Mouse (Mus musculus) hindbrain, embryonic 13.5 days (tissue): ENCODE measurements around the gene Cbarp. TPM values are rescaled to one million over a fixed set of nuclear protein-coding genes. Genes with fewer than 3 reads are reported as not detected.

ENCODE experiments used
- ATAC-seq: fragments of 200-750 bp; cut with Nextera tagmentation; 2 replicates; pipeline ENCODE4 v1.8.0; 2017; ENCODE audit warnings: moderate TSS enrichment; ENCODE audit not compliant: low FRiP score
- H3K27ac ChIP-seq: fragments of 300-500 bp; sonication (generic); 2 replicates; pipeline ENCODE4 v1.5.1; 2015; ENCODE audit warnings: inconsistent platforms, mild to moderate bottlenecking, moderate library complexity
- H3K27me3 ChIP-seq: fragments of 300-500 bp; sonication (generic); 2 replicates; pipeline ENCODE4 v1.6.1; 2015; ENCODE audit warnings: mild to moderate bottlenecking, inconsistent platforms
- H3K36me3 ChIP-seq: fragments of 300-500 bp; sonication (generic); 2 replicates; pipeline ENCODE4 v1.6.1; 2015; ENCODE audit warnings: mild to moderate bottlenecking, inconsistent platforms
- H3K4me1 ChIP-seq: fragments of 300-500 bp; sonication (generic); replicated peaks from 2 replicates; pipeline ENCODE4 v1.6.1; 2015; ENCODE audit warnings: inconsistent platforms
- H3K4me2 ChIP-seq: fragments of 300-500 bp; sonication (generic); 2 replicates; pipeline ENCODE4 v1.6.1; 2015; ENCODE audit warnings: inconsistent platforms, mild to moderate bottlenecking, moderate library complexity
- H3K4me3 ChIP-seq: fragments of 300-500 bp; sonication (generic); 2 replicates; pipeline ENCODE4 v1.5.1; 2015; ENCODE audit warnings: mild to moderate bottlenecking, inconsistent platforms
- H3K9ac ChIP-seq: fragments of 300-500 bp; sonication (generic); 2 replicates; pipeline ENCODE4 v1.6.1; 2015; ENCODE audit warnings: mild to moderate bottlenecking, inconsistent platforms
- H3K9me3 ChIP-seq: fragments of 300-500 bp; sonication (generic); 2 replicates; pipeline ENCODE4 v1.6.1; 2016; ENCODE audit warnings: inconsistent platforms
- WGBS: fragments of 180-500 bp; shearing (Covaris S2); methylation state at CpG from one replicate; pipeline ENCODE4 v1.1.7; 2015; 5-methylcytosine and 5-hydroxymethylcytosine counted together
- polyA plus RNA-seq: library from polyadenylated mRNA; unstranded; fragments of >200 nt; fragmentation: Nextera tagmentation; extraction: Ambion mirVana; gene quantifications from 2 replicates; pipeline ENCODE4 v1.2.1, GENCODE M21; 2015

Cbarp gene
- polyA plus RNA-seq, 1 experiment from 2014 or later: 57.4 TPM

DNA sequence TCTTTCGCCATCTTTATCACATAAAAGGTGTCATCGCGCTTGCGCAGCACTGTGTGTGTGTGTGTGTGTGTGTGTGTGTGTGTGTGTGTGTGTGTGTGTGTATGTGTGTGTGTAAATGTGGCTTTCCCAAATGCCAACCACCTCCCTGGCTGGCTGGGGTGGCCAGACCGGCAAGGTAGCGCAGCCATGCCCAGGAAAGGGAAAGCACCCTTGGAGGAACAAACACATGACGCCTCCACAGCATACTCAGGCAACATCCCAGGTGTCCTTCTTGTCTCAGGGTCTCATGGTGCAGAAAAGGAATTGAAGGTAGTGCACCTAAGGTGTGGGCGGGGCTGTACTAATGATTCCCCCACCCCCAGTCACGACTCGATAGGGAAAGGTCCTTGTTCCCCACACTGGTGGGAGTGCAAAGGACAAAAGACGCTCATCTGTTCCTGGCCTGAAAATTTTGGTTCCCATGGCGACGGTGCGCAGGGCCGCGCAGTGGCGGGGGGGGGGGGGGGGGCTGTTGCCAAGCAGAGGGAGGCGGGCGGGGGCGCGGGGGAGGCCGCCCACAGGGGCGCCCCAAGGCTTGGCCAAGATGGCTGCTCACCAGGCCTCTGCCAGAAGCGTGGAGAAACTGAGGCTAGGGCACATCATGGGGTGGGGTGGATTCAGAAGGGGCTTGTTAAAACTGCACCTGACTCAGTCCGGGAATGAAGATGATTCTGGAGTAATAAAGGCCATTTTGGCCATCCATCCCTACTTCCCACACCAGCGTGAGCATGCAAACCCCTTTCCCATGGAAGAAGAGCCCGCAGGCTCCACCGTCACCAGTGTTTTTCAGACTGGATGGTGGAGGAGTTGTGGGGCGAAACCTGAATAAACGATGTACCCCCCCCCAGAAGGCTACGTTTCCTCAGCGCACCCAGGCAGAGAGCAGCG lies 2.7 kb downstream of the Cbarp start:
- Histone ChIP-seq H3K4me1 (peaks cover 60% of the 10 kb centered on the region), H3K9ac (peak overlapping the region; percentile 97), H3K27ac (peak overlapping the region; percentile 98), H3K36me3 (peaks cover 38% of the 10 kb centered on the region), H3K4me2 (peak overlapping the region; percentile 93), H3K4me3 (peak overlapping the region; percentile 82), H3K27me3 (peaks cover 25% of the 10 kb centered on the region), H3K9me3 (no peaks in the 10 kb centered on the region)
- ATAC-seq: no peak
- WGBS: 3% methylated on average over 25 of the region's 33 CpGs

DNA sequence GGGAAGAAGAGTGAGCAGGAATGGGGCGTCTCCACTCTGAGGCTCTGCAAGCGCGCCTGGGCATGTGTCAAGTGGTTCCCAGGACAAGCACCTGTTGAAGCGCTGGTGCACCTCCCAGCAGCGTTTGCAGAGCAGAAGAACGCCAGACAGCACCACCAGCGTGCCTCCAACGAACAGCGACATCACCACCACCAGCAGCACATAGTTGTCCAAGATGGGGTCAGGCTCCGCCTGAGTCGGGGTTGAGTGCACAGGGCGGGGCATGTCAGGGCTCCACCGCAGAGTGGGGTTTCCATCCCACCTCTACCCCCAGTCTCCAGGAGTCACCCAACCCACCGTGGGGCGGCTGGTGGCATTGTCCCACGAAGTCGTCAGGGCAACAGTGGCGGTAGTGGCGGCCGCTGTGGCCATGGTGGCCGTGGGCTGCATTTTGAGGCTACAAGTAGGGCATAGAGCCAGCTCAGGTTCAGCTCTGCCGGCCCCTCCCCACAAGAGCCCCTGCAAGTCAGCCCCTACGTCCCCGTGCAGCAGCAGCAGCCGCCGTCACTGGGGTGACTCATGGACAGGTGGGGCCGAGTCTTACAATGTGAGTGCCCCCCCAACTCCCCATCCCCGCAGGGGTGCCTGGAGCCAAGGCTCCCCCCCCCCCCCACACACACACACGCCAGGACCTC lies 3.5 kb downstream of the Cbarp start:
- 5% methylated on average over 27 of the region's 29 CpGs for WGBS
- H3K36me3 ChIP-seq: peaks cover 46% of the 10 kb centered on the region
- peak overlapping the region; percentile 97 for H3K9ac ChIP-seq
- no peak for ATAC-seq
- peak overlapping the region; percentile 93 for H3K4me2 ChIP-seq
- peaks cover 58% of the 10 kb centered on the region for H3K4me1 ChIP-seq
- no peaks in the 10 kb centered on the region for H3K9me3 ChIP-seq
- peak overlapping the region; percentile 98 for H3K27ac ChIP-seq
- H3K4me3 ChIP-seq: peak overlapping the region; percentile 82
- H3K27me3 ChIP-seq: peaks cover 27% of the 10 kb centered on the region

DNA sequence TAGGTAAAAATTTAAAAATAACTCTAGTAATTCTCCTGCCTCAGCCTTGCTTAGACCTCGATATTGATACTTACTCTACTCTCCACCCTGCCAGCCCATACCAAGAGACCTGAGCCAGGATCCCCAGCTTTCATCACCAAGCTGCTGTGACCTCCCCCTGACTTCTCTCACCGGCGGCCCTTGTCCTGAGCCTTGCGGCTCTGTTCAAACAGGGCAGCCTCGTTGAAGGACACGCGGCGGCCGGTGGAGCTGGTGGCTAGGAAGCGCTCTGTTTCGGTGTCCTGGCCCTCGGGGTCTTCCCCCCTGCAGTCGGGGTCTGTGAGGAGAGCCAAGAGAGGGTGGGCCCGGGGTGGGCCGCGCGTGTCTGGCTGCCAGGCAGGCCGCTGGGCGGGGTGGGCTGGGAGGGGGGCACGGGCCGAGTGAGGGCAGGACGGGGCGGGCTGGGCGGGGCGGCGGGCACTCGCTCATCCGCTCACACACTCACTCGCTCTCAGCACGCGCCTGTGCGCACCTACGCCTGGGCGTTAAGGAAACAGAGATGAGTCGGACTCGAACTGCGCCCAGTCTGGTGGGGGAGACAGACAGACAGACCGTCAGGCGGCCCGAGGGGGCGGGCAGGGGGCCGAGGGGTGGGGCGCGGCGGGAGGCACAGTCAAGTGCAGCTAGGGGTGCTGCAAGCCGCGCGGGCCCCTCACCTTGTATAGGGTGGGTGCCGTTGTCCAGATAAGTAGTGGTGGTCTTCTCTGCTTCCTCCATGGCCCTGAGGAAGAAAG lies 4.3 kb downstream of the Cbarp start:
- H3K4me3 ChIP-seq: peak overlapping the region; percentile 82
- ATAC-seq: no peak
- H3K4me1 ChIP-seq: peaks cover 60% of the 10 kb centered on the region
- WGBS: 14% methylated on average over 35 of the region's 49 CpGs
- peak overlapping the region; percentile 93 for H3K4me2 ChIP-seq
- peaks cover 29% of the 10 kb centered on the region for H3K27me3 ChIP-seq
- peak overlapping the region; percentile 98 for H3K27ac ChIP-seq
- peak overlapping the region; percentile 97 for H3K9ac ChIP-seq
- H3K9me3 ChIP-seq: no peaks in the 10 kb centered on the region
- peaks cover 53% of the 10 kb centered on the region for H3K36me3 ChIP-seq

DNA sequence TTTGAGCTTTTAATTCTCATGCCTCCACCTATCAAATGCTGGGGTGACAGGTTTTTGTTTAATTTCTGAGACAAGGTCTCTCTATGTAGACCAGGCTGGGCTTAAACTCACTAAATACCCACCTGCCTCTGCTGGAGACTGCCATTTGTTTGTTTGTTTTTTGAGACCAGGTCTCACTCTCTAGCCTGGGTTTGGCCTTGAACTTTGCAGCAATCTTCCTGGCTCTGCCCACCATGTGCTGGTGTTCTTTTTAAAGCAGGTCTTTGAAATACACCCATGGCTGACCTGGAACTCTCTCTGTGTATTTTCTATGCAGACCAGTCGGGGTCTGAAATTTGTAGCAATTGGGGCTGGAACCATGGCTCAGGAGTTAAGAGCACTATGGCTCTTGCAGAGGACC lies 5.0 kb downstream of the Cbarp start:
- Histone ChIP-seq H3K9me3 (no peaks in the 10 kb centered on the region), H3K4me3 (peak overlapping the region; percentile 82; the same call in 1 of the 2 replicates), H3K4me1 (peaks cover 57% of the 10 kb centered on the region), H3K27ac (no peak overlapping the region), H3K4me2 (peak overlapping the region; percentile 93; the same call in 1 of the 2 replicates), H3K9ac (no peak overlapping the region), H3K27me3 (peaks cover 29% of the 10 kb centered on the region), H3K36me3 (peaks cover 60% of the 10 kb centered on the region)
- ATAC-seq: no peak
- WGBS: 97% methylated on average over 1 of the region's 1 CpGs

DNA sequence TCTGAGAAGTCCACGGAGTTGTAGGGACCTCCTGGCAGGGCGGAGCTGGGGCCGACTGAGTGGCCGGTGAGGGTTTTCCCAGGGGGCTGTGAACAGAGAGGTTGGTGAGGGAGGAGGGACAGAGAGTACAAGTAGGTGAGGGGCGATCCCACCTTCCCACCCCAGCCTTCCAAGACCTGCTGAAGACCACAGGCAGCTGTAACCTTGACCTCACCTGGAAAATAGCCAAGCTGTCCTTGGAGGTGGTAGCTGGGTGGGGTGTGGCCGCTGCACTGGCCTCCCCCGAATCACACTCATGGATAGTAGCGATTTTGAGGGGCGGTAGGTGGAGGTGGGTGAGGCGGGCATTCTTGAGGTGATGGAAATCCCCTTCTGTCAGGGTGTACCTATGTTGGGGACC lies 5.5 kb downstream of the Cbarp start:
- peaks cover 29% of the 10 kb centered on the region for H3K27me3 ChIP-seq
- H3K4me3 ChIP-seq: no peak overlapping the region
- H3K36me3 ChIP-seq: peaks cover 65% of the 10 kb centered on the region
- H3K4me1 ChIP-seq: peaks cover 54% of the 10 kb centered on the region
- H3K4me2 ChIP-seq: no peak overlapping the region
- H3K9ac ChIP-seq: no peak overlapping the region
- no peaks in the 10 kb centered on the region for H3K9me3 ChIP-seq
- H3K27ac ChIP-seq: no peak overlapping the region
- ATAC-seq: no peak
- 88% methylated on average over 10 of the region's 10 CpGs for WGBS

DNA sequence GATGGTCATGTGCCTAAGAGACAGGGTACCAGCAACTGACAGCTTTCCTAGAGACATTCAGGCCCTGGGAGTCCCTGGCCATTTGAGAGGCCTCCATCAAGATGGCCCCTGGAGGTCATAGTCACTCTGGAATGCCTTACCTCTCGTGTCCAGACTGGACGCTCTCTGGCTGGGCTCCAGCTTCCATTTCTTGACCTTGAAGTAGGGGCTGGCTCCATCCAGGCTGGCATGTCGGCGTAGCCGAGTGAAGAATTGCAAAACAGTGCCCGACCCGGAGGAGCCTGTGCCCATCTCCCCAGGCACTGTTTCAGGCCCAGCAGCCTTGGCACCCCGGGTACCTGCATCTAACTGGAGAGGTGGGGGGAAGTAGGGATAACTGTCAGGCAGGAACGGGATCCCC lies 6.2 kb downstream of the Cbarp start:
- H3K4me1 ChIP-seq: peaks cover 50% of the 10 kb centered on the region
- WGBS: 91% methylated on average over 9 of the region's 9 CpGs

DNA sequence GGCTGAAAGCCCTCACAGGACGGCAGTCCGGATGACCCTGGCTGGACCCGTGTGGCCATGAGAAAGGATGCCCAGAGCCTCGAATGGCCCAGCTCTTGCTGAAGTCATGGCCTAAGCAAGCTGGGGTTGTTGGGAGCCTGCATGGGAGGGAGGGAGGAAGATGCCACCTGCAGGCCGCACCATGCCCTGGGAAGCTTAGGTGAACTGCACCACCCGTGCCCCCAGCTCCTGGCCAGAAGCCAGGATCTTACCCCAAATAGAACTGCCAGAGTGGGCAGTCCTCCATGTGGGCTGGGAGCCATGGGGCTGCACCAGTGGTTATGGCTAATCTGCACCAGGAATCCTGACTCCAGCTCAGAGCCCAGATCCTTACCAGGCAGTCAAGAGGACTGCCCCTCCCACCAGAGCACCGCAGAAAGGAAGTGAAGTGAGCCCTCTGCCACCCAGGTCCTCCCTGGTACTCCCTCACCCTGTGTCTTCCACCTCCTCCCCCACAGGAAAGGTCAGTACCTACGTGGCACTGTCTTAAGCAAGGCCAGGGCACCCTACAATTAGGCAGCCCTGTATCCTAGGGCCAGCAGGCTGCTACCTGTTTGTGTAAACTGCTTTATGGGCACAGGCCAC lies 7.3 kb downstream of the Cbarp start:
- peaks cover 83% of the 10 kb centered on the region for H3K36me3 ChIP-seq
- peaks cover 32% of the 10 kb centered on the region for H3K27me3 ChIP-seq
- no peak for ATAC-seq
- H3K4me3 ChIP-seq: no peak overlapping the region
- WGBS: 81% methylated on average over 8 of the region's 8 CpGs
- H3K4me1 ChIP-seq: peaks cover 46% of the 10 kb centered on the region
- H3K9ac ChIP-seq: no peak overlapping the region
- H3K27ac ChIP-seq: no peak overlapping the region
- H3K4me2 ChIP-seq: no peak overlapping the region
- H3K9me3 ChIP-seq: no peaks in the 10 kb centered on the region

More for the DNA sequence above, 6.2 kb downstream of the Cbarp start:
- no peak for ATAC-seq
- peaks cover 72% of the 10 kb centered on the region for H3K36me3 ChIP-seq
- H3K27ac ChIP-seq: no peak overlapping the region
- no peak overlapping the region for H3K4me2 ChIP-seq
- no peak overlapping the region for H3K9ac ChIP-seq
- no peaks in the 10 kb centered on the region for H3K9me3 ChIP-seq
- no peak overlapping the region for H3K4me3 ChIP-seq
- peaks cover 32% of the 10 kb centered on the region for H3K27me3 ChIP-seq

DNA sequence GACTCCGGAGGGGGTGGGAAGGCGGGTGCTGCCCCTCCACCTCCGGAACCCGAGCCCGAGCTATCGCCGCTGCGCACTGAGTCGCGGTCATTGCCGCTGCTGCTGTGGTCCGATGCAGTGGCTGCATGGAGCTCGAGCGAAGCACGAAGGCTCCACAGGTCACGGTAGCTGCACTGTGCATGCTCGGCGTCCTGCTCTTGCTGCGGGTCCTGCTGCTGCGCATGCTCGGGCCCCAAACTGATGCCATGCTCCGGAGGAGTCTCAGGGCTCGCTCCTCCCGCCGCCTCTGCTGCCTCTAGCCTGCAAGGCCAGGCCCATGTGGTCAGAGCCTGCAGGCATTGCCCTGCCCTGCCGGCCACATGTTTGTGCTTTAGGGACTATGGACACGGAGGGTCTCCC lies 8.7 kb downstream of the Cbarp start:
- Histone ChIP-seq H3K9ac (peak overlapping the region; percentile 49), H3K36me3 (peaks cover 97% of the 10 kb centered on the region), H3K27me3 (peaks cover 30% of the 10 kb centered on the region), H3K27ac (peak overlapping the region; percentile 13; the same call in 1 of the 2 replicates), H3K4me3 (peak overlapping the region; percentile 9), H3K4me2 (peak overlapping the region; percentile 23), H3K4me1 (peaks cover 32% of the 10 kb centered on the region), H3K9me3 (no peaks in the 10 kb centered on the region)
- no peak for ATAC-seq
- 34% methylated on average over 27 of the region's 27 CpGs for WGBS

DNA sequence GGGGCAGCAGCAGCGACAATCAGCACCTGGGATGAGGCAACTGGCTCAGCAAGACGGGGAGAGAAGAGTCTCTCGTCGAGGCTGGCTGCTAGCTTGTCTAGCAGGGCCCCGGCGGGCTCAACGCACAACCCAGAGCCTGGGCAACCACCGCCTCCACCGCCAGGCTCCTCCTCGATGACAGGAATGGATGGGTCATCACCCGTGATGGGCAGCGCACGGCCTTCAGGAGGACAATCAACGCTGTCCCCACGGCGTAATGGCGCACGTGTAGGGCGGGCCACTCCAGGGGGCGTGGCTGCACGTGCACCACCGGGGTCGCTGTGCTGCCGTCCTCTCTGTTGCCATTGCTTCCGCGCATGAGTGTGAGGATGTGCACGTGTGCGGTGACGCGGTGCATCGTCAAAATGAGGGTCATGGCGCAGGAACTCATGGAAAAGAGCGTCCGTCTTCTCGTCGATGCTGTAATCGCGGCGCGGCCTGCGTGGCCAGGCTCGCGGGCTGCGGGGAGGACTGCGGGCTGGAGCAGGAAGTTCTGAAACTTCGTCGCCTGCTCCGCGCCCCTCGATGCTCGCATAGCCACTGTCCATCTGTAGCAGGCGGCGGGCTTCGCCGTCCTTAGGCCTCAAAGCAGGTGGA lies 9.2 kb downstream of the Cbarp start:
- H3K27me3 ChIP-seq: peaks cover 25% of the 10 kb centered on the region
- peak overlapping the region; percentile 49 for H3K9ac ChIP-seq

DNA sequence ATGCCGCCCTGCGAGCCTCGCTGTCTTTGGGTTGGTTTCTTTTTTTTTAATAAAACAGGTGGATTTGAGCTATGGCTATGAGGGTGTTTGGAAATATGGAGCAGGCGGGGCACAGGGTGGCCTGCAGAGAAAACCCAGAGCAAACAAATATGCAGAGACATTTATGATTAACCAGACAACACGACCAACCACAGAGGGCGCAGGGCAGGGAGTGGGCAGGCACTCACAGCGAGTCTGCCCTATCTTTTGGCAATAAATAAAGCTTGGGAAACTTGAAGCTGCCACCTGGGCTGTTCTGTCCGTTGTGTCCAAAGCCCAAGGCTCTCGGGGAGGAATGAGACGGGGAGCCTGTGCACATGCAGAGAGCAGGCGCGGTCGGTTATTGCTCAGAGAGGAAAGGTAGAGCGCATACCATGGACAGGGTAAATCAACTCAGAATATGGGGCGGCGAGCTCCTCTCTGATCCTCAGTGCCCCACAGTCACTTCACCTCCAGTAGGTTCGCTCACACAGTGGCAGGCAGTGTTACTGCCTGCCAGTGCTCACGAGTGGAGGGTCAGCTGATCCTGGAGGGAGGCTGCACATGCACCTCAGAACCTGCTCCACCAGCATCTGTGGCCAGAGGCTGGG lies 10.1 kb downstream of the Cbarp start:
- Histone ChIP-seq H3K27ac (no peak overlapping the region), H3K4me3 (no peak overlapping the region), H3K4me1 (peaks cover 20% of the 10 kb centered on the region), H3K9me3 (no peaks in the 10 kb centered on the region), H3K4me2 (no peak overlapping the region), H3K36me3 (peaks cover 100% of the 10 kb centered on the region), H3K27me3 (peaks cover 17% of the 10 kb centered on the region; the same call in 1 of the 2 replicates), H3K9ac (no peak overlapping the region)
- no peak for ATAC-seq
- WGBS: 86% methylated on average over 18 of the region's 18 CpGs

More for the DNA sequence above, 9.2 kb downstream of the Cbarp start:
- H3K4me3 ChIP-seq: peak overlapping the region; percentile 9
- 8% methylated on average over 55 of the region's 55 CpGs for WGBS
- H3K36me3 ChIP-seq: peaks cover 100% of the 10 kb centered on the region
- ATAC-seq: peak; percentile 34; the same call in 1 of the 2 replicates
- peaks cover 27% of the 10 kb centered on the region for H3K4me1 ChIP-seq
- no peaks in the 10 kb centered on the region for H3K9me3 ChIP-seq
- H3K27ac ChIP-seq: peak overlapping the region; percentile 13; the same call in 1 of the 2 replicates
- H3K4me2 ChIP-seq: peak overlapping the region; percentile 23

DNA sequence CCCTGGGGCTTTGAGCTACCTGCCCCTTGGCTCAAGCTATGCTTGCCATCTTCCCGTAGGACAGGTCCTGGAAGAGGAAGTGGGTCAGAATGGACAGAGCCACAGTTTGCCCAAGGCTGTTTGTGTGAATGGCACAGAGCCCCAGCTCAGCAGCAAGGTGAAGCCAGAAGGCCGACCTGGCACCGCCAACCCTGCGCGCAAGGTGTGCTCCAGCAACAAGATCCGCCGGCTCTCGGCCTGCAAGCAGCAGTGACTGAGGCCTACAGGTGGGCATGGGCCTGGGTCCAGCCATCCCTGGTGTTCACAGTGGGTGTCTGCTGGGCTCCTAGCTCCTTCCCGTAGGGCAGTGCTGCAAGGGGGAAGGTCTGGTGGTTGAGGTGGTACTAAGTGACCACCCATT lies 10.8 kb downstream of the Cbarp start:
- Histone ChIP-seq H3K4me3 (no peak overlapping the region), H3K9me3 (no peaks in the 10 kb centered on the region), H3K27ac (no peak overlapping the region), H3K27me3 (peaks cover 11% of the 10 kb centered on the region; the same call in 1 of the 2 replicates), H3K4me1 (peaks cover 23% of the 10 kb centered on the region), H3K9ac (0 out of 2 replicates have a peak overlapping the region, but pooled peaks have one; percentile 1), H3K36me3 (peaks cover 100% of the 10 kb centered on the region), H3K4me2 (no peak overlapping the region)
- WGBS: 94% methylated on average over 9 of the region's 9 CpGs
- ATAC-seq: no peak
